Mouse (Mus musculus): ENCODE measurements around the gene Nod1. TPM values are rescaled to one million over a fixed set of nuclear protein-coding genes. Genes with fewer than 3 reads are reported as not detected.
"Not testable (repeated sequence)": the region's sequence is repeated elsewhere in the genome, so short reads cannot be mapped to it uniquely, and the experiment has no call there.

The Nod1 gene
- total RNA-seq, 2 experiments from 2014 or later, result 9.3 to 10.3 TPM

DNA sequence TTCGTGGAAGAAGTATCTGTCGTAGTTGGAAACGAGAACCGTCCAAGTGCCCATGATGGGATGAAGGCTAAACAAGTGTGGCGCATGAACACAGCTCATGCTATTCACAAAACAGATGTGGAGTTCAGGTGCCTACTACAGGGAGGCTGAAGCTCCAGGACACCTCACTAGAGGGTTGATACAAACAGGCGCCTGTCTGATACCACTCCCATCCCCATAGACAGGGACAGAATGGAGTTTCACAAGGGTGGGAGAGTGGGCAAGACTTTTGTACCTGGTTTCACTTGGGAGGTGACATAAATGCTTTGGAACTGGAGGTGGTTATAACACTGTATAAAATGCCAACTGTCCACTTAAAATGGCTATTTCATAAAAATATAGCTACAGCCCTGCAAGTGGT, 7.0 kb upstream of the Nod1 start:
- no peak for DNase-seq

GRCm38 (mm10) chr6:54975616-54976015, 3.2 kb upstream of the Nod1 start:
- DNase-seq, result no peak

DNA sequence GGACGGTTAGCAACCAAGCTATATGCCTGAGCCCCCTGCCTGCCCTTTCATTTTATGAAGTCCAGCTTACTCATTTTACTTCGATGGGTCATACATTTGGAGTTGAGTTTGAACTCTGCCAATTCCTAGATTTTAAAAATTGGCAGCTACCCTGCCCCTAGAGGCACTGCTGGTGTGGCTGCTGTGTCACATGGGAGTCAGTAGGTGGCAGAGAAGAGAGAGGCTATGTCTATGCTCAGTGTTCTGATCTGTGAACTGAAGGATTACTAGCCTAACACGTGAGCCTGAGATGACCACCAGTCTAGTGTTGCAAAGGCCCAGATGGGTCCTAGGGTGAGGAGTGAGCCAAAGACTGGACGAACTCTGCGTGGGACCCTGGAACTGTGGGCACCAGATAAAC, 2.1 kb upstream of the Nod1 start:
- peak; percentile 29 for DNase-seq

DNA sequence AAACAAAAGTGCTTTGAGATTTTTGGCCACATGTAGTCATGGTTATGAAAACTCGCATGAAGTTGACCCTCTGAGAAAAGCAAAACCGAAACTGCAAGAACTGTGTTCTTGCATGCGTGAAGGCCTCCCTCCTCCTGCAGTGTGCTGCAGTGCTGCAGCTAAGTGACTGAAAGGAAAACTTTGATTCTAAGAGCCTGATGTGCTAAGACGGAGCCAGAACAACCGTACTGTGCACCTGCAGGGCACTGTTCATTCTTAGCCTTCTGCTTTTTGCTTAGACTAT, 458 bp upstream of the Nod1 start:
- peak; percentile 9 for DNase-seq

GRCm38 (mm10) chr6:54971731-54972110, 691 bp downstream of the Nod1 start:
- peak; percentile 29 for DNase-seq

DNA sequence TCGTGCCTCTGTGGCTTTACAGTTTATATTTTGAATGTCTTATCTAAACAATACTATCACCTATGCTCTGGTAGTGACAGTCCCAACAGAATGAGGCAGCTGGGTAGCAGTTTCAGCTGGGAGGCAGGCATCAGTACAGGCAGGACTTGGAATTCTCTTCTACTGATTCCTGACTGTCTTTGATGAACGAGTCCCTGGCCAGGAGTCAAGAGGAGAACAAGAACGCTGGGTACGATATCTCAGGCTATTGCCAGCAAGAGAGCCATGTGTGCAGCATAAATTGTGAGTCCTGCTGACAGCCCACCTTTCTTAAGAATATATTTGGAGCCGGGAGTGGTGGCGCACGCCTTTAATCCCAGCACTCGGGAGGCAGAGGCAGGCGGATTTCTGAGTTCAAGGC, 1.9 kb downstream of the Nod1 start:
- no peak for DNase-seq

DNA sequence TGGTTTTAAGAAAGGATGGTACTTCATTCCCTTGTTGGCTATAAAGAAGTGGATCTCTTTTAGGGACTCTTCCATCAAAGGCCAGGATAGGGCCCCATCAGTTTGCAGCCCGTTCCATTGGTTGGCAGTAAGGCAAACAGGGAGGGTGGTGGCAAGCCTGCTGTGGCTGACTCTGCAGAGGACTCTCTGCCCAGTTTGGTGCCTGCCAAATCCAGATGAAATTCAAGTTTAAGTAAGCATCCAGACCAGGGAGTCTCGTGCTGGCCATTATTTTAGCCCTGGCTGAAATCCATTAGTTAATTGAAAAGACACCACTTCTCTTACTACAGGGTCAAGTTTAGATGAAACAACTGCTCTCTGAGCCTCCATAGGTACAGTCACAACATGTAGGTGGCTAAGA, 2.6 kb downstream of the Nod1 start:
- DNase-seq, result no peak

DNA sequence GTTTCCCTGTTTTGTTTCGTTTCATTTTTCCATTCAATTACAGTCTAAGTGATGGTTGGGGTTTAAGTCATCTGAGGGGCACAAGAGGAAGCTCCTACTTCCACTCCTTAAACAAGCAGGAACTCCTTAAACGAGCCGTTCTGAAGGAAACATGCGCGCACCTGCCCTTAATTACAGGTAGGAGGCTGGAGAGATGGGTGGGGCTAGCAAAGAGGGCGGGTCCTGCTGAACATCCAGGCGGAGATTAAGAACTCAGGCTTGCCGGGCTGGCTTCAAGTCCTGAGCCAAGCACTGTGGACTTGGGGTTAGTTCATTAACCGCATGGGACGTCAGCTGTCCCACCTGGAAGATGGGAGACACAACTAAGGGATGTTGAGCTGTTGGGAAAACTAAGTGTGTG, 4.8 kb downstream of the Nod1 start:
- DNase-seq, result no peak

DNA sequence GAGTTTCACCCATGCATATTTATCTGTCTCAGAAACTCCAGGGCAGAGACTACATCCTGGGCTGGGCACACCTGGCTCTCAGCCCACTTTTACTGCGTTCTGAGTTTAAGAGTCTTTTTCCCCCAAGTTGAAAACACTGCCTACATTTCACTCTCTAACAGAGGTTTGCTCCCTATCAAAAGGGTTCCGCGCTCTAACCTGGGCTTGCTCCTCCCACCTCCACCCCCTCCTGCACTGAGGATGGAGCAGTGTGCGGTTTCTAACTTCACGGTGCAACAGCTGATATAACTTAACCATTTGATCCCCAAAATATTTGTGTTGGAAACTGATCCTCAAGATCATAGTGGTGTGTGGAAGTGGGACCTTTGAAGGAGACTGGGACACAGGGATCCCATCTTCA, 7.2 kb downstream of the Nod1 start:
- no peak for DNase-seq

DNA sequence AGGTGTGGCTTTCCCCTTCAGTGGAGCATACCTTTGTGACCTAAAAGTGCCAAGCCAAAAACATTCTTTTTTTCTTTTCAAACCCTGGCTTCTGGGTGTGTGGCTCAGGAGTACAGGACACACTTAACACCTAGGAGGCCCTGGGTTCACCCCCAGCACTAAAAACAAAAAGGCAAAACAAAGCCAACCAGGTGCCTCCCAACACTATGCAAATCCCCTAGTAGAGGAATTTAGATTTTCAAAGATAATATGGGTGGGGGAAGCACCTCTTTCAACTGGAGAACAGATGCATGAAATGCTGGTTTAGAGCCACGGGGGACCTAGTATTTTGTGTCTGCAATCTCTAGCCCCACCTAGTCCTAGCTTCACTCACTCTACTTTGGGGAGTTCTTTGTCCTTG, 7.7 kb downstream of the Nod1 start:
- DNase-seq, result no peak

DNA sequence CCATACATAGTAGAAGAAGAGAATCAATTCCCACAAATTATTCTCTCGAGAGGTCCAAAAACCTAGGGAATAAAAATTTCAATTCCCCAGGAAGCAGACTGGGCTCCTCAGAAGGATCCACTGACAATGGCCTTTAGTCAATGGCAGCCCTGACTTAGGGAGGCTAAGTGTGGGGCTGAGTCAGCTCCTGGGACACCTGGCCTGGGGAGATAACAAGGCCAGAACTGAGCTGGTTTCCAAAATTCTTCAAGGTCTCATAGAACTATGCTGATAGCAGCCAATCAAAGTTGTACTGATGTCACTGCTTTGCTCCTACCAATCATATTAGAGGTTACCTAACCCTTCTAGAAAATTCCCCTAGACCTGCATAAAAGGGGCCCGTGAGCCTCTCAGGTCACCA, 8.8 kb downstream of the Nod1 start:
- DNase-seq, result no peak

GRCm38 (mm10) chr6:54957655-54958054, 14.8 kb downstream of the Nod1 start:
- DNase-seq, result no peak

DNA sequence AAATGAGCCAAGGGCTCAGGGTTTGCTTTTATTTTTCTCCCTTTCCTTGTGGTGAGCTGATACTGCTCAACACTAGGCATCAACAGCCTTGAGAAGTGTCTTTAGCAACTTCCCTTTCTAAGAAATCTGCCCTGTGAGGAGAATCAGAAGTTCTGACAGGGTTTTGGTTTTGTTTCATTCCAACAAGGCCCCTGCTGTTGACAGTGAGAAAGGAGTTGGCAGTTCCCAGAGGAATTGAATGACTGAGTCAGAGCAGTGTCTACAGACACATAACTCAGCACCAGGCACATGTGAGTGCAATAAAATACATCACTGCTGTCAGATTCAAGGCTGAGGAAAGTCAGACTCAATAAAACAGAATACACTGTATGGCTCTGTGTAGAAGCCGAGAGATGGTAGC, 16.0 kb downstream of the Nod1 start:
- DNase-seq, result no peak

- DNase-seq, result no peak
Measured at GRCm38 (mm10) chr6:54955949-54956348, 16.5 kb downstream of the Nod1 start.

DNA sequence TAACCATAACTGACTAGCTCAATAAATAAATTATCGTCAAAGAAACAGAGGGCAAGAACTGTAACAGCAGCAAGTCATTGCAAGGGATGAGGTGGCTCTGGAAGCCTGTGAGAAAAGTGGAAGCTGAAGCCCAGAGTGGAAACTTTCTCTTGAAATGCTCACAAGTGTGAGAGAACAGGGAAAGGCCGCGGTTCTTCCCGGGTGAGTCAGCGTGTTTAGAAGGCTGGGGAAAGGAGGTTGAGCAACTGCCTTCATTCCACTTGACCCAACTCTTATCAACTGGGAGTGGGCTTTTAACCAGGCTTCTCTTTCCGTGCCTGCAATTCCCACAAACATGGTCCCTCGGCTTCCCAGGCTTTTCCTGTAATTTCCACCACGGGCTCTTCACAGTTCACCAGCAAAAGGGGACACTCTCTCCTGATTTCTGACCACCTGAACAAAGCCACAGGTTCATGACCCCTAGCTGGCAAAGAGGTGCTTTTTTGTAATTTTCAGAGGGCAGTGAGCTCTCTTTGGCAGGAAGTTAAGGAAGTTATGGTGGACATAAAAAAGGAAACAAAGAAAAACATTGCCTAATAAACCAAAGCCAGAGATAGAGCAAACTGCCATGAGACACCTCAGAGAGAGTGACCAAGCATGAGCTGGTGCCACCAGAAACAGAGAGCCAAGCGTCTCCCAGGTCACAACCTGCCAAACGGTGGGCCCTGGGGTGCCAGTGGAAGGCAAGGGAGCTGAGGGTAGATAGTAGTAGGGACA, 17.6 kb downstream of the Nod1 start:
- DNase-seq, result peak; percentile 25

- DNase-seq, result not testable (repeated sequence)
Measured at GRCm38 (mm10) chr6:54953399-54953798, 19.0 kb downstream of the Nod1 start.

GRCm38 (mm10) chr6:54952542-54952941, 19.9 kb downstream of the Nod1 start:
- DNase-seq, result no peak

GRCm38 (mm10) chr6:54948682-54949081, 23.7 kb downstream of the Nod1 start:
- no peak for DNase-seq

GRCm38 (mm10) chr6:54946241-54946953, 26.0 kb downstream of the Nod1 start:
- no peak for DNase-seq

DNA sequence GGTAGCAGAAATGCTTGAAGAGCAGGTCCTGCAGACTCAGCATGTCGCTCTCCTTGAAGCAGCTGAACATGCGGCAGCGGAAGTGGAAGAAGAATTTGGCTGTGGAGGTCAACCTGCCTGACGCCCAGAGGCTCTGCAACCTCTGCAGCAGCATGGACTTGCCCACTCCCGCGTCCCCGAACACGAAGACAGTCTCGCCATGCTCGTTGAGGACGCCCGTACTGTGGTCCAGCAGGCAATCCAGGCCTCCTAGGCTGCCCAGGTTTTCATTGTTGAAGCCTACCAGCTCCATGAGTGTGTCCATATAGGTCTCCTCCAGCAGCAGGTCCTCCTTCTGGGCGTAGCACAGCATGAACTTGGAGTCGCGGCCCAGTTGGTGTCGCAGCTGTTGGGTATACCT, 27.9 kb downstream of the Nod1 start:
- DNase-seq, result no peak

GRCm38 (mm10) chr6:54943753-54944152, 28.7 kb downstream of the Nod1 start:
- no peak for DNase-seq

- no peak for DNase-seq
Measured at GRCm38 (mm10) chr6:54943292-54943691, 29.1 kb downstream of the Nod1 start.

GRCm38 (mm10) chr6:54941149-54941548, 31.3 kb downstream of the Nod1 start:
- DNase-seq, result no peak

GRCm38 (mm10) chr6:54940126-54940525, 32.3 kb downstream of the Nod1 start:
- peak; percentile 20 for DNase-seq

GRCm38 (mm10) chr6:54939631-54940030, 32.8 kb downstream of the Nod1 start:
- DNase-seq, result peak; percentile 45

Data from heart, postnatal 4 days (tissue).